Mouse (Mus musculus) brown adipose tissue, adult 24 weeks (tissue): ENCODE data around the gene Pecam1. TPM values are rescaled to one million over a fixed set of nuclear protein-coding genes. Genes with fewer than 3 reads are reported as not detected.

Experiments
- H3K27ac ChIP-seq: fragments of 200-500 bp; replicated peaks from 2 replicates; pipeline ENCODE4 v1.5.1; 2012; ENCODE audit warnings: low read depth, mild to moderate bottlenecking, low read length
- H3K4me1 ChIP-seq: fragments of 200-500 bp; 2 replicates; pipeline ENCODE4 v1.6.1; 2012; ENCODE audit warnings: low read length, mixed read lengths; ENCODE audit not compliant: control insufficient read depth, insufficient read depth, insufficient read length
- H3K4me3 ChIP-seq: fragments of 200-500 bp; 2 replicates; pipeline ENCODE4 v1.5.1; 2012; ENCODE audit warnings: low read depth, mild to moderate bottlenecking, low read length, moderate library complexity; ENCODE audit not compliant: insufficient read depth
- polyA plus RNA-seq: library from polyadenylated mRNA; stranded (reverse); fragments of >200 nt; gene quantifications from 2 replicates; pipeline ENCODE4 v1.2.4, GENCODE M21; 2012; ENCODE audit not compliant: missing spikeins, insufficient read depth, insufficient read length

Pecam1 gene
- polyA plus RNA-seq, 1 experiment: 31.7 TPM

GRCm38 (mm10) chr11:106704399-106705111 lies 45.9 kb downstream of the Pecam1 start:
- Histone ChIP-seq H3K4me1 (peaks cover 16% of the 10 kb centered on the region), H3K27ac (0 out of 2 replicates have a peak overlapping the region, but pooled peaks have one; percentile 38), H3K4me3 (no peak overlapping the region)

- Histone ChIP-seq H3K27ac (no peak overlapping the region), H3K4me3 (0 out of 2 replicates have a peak overlapping the region, but pooled peaks have one; percentile 5), H3K4me1 (peaks cover 20% of the 10 kb centered on the region)
Measured at GRCm38 (mm10) chr11:106703931-106704330, 46.5 kb downstream of the Pecam1 start.

DNA sequence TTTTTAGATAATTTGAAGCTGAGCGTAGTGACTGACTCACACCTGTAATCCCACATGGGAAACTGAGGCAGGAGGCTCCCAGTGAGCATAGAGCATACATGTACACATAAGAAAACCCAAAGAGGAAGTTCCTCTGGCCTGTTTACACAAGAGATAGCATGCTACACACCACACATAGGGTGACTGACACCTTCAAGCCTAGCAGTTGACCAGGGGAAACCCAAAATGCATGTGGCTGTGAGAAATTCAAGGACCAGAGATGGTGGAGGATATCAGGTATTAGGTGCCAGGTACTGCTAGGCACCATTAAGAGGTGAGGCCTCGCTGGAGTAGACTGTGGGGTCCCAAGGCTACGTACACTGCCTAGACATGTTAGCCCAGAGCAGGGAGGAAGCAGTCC lies 47.8 kb downstream of the Pecam1 start:
- Histone ChIP-seq H3K4me3 (no peak overlapping the region), H3K27ac (no peak overlapping the region), H3K4me1 (peaks cover 22% of the 10 kb centered on the region)

DNA sequence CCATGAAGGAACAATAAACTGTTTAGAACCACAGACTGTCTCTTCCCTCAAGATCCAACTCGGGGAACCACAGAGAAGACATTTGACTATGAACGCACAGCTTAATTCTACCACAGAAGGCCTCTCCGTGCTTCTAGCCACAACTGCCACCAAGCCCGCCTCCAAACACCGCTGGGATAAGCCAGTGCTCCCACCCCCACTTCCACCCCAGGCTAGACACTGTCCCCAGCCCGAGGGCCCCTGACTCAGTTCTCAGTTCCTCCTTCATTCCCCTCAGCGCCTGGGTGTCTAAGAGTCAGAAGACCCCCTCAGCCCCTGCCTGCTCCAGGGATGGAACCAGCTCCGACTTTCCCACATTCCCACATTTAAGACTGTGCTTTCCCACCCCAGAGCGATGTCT lies 48.8 kb downstream of the Pecam1 start:
- Histone ChIP-seq H3K4me1 (peaks cover 25% of the 10 kb centered on the region), H3K27ac (no peak overlapping the region), H3K4me3 (no peak overlapping the region)

- H3K4me3 ChIP-seq: no peak overlapping the region
- H3K27ac ChIP-seq: no peak overlapping the region
- peaks cover 21% of the 10 kb centered on the region for H3K4me1 ChIP-seq
Measured at GRCm38 (mm10) chr11:106699083-106699482, 51.3 kb downstream of the Pecam1 start.

DNA sequence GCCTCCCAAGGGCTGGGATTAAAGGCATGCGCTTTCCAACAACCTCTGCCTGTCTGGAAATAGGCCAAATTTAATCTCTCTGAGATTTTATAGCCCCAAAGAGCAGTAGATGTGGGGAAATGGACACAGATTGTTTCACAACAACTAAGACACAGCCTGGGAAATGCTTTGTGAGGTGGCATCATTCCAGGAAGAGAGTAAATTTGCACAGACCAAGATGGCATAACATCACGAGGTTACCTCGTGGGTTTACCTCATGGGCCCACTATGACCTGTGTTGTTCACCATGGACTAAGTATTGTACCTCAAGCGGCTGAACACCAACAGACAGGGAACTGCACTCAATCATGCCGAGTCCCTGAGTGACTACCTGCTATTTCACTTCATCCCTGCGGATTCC lies 52.1 kb downstream of the Pecam1 start:
- H3K27ac ChIP-seq: no peak overlapping the region
- H3K4me3 ChIP-seq: no peak overlapping the region
- peaks cover 21% of the 10 kb centered on the region for H3K4me1 ChIP-seq

- Histone ChIP-seq H3K4me3 (no peak overlapping the region), H3K27ac (no peak overlapping the region)
Measured at GRCm38 (mm10) chr11:106695917-106696316, 54.5 kb downstream of the Pecam1 start.

GRCm38 (mm10) chr11:106692890-106693289 lies 57.5 kb downstream of the Pecam1 start:
- H3K4me1 ChIP-seq: peaks cover 6% of the 10 kb centered on the region
- no peak overlapping the region for H3K4me3 ChIP-seq
- H3K27ac ChIP-seq: no peak overlapping the region

More at GRCm38 (mm10) chr11:106695917-106696316, 54.5 kb downstream of the Pecam1 start:
- H3K4me1 ChIP-seq: peaks cover 12% of the 10 kb centered on the region

- Histone ChIP-seq H3K4me3 (no peak overlapping the region), H3K27ac (no peak overlapping the region)
Measured at GRCm38 (mm10) chr11:106688375-106688774, 62.1 kb downstream of the Pecam1 start.

GRCm38 (mm10) chr11:106687293-106687692 lies 63.1 kb downstream of the Pecam1 start:
- H3K4me3 ChIP-seq: no peak overlapping the region
- H3K4me1 ChIP-seq: peaks cover 9% of the 10 kb centered on the region
- H3K27ac ChIP-seq: no peak overlapping the region

More at GRCm38 (mm10) chr11:106688375-106688774, 62.1 kb downstream of the Pecam1 start:
- peaks cover 9% of the 10 kb centered on the region for H3K4me1 ChIP-seq

- peaks cover 24% of the 10 kb centered on the region for H3K4me1 ChIP-seq
- H3K27ac ChIP-seq: no peak overlapping the region
Measured at GRCm38 (mm10) chr11:106684027-106684426, 66.4 kb downstream of the Pecam1 start.

DNA sequence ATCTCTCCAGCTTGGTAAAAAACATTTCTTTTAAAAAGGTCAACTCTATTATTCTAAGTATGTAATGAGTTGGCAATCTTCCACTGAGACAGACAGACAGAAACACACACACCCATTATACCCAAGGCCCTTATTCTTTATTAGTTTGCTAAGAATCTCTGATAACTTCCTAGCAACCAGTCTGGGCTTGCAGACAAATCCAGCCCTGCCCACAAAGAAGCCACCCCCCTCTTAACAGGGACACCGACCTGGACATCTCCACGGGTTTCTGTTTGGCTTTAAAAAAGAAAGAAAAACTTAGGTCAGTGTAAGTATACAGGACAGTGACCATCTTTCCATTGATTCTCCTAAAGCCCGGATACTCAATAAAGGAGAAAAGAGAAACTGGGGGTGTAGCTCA lies 67.1 kb downstream of the Pecam1 start:
- Histone ChIP-seq H3K27ac (no peak overlapping the region), H3K4me3 (no peak overlapping the region), H3K4me1 (peaks cover 27% of the 10 kb centered on the region)

More at GRCm38 (mm10) chr11:106684027-106684426, 66.4 kb downstream of the Pecam1 start:
- no peak overlapping the region for H3K4me3 ChIP-seq

DNA sequence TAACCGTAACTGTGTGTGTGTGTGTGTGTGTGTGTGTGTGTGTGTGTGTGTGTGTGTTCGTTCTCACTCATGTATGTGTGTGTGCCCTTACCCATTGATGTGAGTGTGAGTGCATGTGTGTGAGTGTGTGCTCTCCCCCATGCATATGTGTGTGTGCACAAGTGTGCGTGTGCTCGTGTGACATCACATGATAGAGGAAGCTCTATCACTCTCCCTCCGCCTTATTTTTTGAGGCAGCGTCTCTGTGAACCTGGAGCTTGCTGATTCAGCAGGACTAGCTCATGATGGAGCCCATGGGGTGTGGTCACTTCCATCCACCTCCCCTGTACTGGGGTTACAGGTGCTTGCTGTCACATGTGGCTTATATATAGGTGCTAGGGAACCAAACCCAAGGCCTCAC lies 69.3 kb downstream of the Pecam1 start:
- Histone ChIP-seq H3K4me1 (peaks cover 35% of the 10 kb centered on the region), H3K4me3 (no peak overlapping the region), H3K27ac (peak overlapping the region; percentile 7)

GRCm38 (mm10) chr11:106679874-106680273 lies 70.6 kb downstream of the Pecam1 start:
- Histone ChIP-seq H3K4me1 (peaks cover 45% of the 10 kb centered on the region), H3K27ac (peak overlapping the region; percentile 63), H3K4me3 (no peak overlapping the region)

DNA sequence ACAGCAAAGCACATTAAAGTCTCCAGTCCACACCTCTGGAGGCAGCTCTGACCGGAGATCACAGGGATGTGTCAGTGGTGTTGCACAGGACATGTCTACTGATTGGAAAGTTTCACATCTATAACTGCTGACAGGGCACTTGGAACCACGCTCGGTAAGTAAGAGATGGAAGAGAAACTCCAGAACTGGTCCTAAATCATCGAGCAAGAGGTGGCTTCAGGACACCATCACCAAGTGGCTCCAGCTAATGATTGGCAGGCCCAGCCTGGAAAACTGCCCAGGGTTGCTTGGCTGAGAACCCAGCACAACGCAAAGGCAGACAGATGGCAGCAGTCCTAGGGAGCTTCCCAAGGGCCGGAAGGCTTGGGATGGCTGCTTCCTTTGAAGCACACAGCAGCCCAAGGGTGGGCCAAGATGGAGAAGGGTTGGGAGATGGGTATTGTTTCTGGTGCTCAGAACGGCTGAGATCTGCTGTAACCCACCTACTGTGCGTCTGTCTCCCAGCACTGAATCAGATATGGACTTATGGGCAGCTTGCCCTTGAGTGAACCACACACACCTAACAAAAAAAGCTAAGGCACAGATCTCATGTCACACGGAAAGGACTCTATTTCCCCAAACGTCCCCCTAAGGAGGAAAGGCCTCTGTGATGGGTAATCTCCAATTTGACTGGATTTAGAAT lies 72.4 kb downstream of the Pecam1 start:
- peaks cover 50% of the 10 kb centered on the region for H3K4me1 ChIP-seq
- H3K4me3 ChIP-seq: no peak overlapping the region
- peak overlapping the region; percentile 13; the same call in 1 of the 2 replicates for H3K27ac ChIP-seq
